Mouse (Mus musculus): ENCODE measurements around the gene Lmx1b.

- TF ChIP-seq CTCF (IDR thresholded peaks at IDR 0.05; ENCODE audit: extremely low read depth, insufficient read depth, insufficient read length, insufficient replicate concordance) (no peak), POLR2A (IDR thresholded peaks at IDR 0.05; ENCODE audit: low read depth, low read length) (no peak)
Observed at GRCm38 (mm10) chr2:33555573-33555972, 84.7 kb downstream of the Lmx1b start.
